Mouse (Mus musculus): Measurements from ENCODE around the gene Psme1.

DNA sequence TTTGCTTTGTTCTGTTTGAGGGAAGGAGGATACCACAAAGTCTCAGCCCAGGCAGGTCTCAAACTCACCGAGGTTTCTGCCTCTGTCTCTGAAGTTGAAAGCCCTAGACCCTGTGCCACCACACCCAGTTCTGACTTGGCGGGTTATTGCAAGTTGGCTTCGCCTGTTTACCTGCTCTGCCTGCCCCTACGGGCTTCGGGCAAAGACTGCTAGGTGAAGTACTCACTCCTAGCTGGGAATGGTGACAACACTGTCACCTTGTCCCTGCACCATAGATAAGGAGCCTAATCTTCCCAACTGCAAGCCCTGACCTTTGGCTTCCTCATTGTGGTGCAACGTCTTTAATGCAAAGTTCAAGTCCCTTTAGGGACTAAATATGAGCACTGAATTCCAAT, 7.6 kb downstream of the Psme1 start:
- TF ChIP-seq CTCF (IDR thresholded peaks at IDR 0.05; ENCODE audit: low read depth, low read length), result no peak
- no peak for TF ChIP-seq POLR2A (IDR thresholded peaks at IDR 0.05; ENCODE audit: borderline replicate concordance, low read depth, low read length)

Data from bone marrow macrophage, adult 2 months (primary cell).